Mouse (Mus musculus) limb, embryonic 14.5 days (tissue): ENCODE measurements around the gene Vdac1. TPM values are rescaled to one million over a fixed set of nuclear protein-coding genes. Genes with fewer than 3 reads are reported as not detected.

Source experiments
- ATAC-seq: fragments of 200-750 bp; cut with Nextera tagmentation; 2 replicates; pipeline ENCODE4 v1.8.0; 2017; ENCODE audit warnings: low read depth, moderate number of reproducible peaks, moderate TSS enrichment; ENCODE audit not compliant: low FRiP score
- DNase-seq: peaks from one replicate; pipeline ENCODE4 v3.0.0-alpha.2; 2015; ENCODE audit warnings: low spot score
- H3K27ac ChIP-seq: fragments of 300-500 bp; sonication (generic); replicated peaks from 2 replicates; pipeline ENCODE4 v1.5.1; 2014; ENCODE audit warnings: low read depth, mild to moderate bottlenecking, low read length, moderate library complexity, mixed read lengths
- H3K27me3 ChIP-seq: fragments of 300-500 bp; sonication (generic); 2 replicates; pipeline ENCODE4 v1.6.1; 2014; ENCODE audit warnings: low read length, mixed read lengths; ENCODE audit not compliant: control insufficient read depth, insufficient read depth
- H3K36me3 ChIP-seq: fragments of 300-500 bp; sonication (generic); 2 replicates; pipeline ENCODE4 v1.6.1; 2014; ENCODE audit warnings: mild to moderate bottlenecking, low read length, moderate library complexity, mixed read lengths; ENCODE audit not compliant: control insufficient read depth, insufficient read depth
- H3K4me1 ChIP-seq: fragments of 300-500 bp; sonication (generic); 2 replicates; pipeline ENCODE4 v1.6.1; 2014; ENCODE audit warnings: antibody characterized with exemption, low read length, mixed read lengths; ENCODE audit not compliant: control insufficient read depth, insufficient read depth
- H3K4me2 ChIP-seq: fragments of 300-500 bp; sonication (generic); replicated peaks from 2 replicates; pipeline ENCODE4 v1.6.1; 2014; ENCODE audit warnings: low read depth, mild to moderate bottlenecking, low read length, moderate library complexity; ENCODE audit not compliant: severe bottlenecking
- H3K4me3 ChIP-seq: fragments of 300-500 bp; sonication (generic); replicated peaks from 2 replicates; pipeline ENCODE4 v1.5.1; 2014; ENCODE audit warnings: low read length
- H3K9ac ChIP-seq: fragments of 300-500 bp; sonication (generic); 2 replicates; pipeline ENCODE4 v1.6.1; 2014; ENCODE audit warnings: mild to moderate bottlenecking, low read depth, low read length, moderate library complexity; ENCODE audit not compliant: severe bottlenecking
- H3K9me3 ChIP-seq: fragments of 300-500 bp; sonication (generic); 2 replicates; pipeline ENCODE4 v1.6.1; 2016; ENCODE audit warnings: low read length; ENCODE audit not compliant: control insufficient read depth
- POLR2A ChIP-seq: fragments of 200-500 bp; IDR thresholded peaks from 2 replicates; pipeline ENCODE4 v1.8.0; 2012; ENCODE audit warnings: inconsistent platforms, mild to moderate bottlenecking, moderate library complexity, borderline replicate concordance; ENCODE audit not compliant: insufficient read depth, insufficient read length; ENCODE audit errors: extremely low read depth
- WGBS: fragments of 180-500 bp; shearing (Covaris S2); extraction: QIAGEN DNeasy Blood & Tissue Kit; methylation state at CpG from one replicate; pipeline ENCODE4 v1.1.7; 2014; 5-methylcytosine and 5-hydroxymethylcytosine counted together
- polyA plus RNA-seq, 2 experiments: library from polyadenylated mRNA; depleted of rRNA in 1 of 2; stranded (reverse) in 1 of 2; unstranded in 1 of 2; fragments of >200 nt; fragmentation: Nextera tagmentation in 1 of 2; extraction: Ambion mirVana in 1 of 2; gene quantifications; 2 replicates each; pipeline versions ENCODE4 v1.2.1 to v1.2.3; 2012 to 2014

Gene Vdac1
- polyA plus RNA-seq, 2 experiments, result 158 to 218 TPM

GRCm38 (mm10) chr11:52404209-52404608 is 43.5 kb downstream of the Vdac1 start:
- H3K4me1 ChIP-seq, result no peaks in the 10 kb centered on the region
- no peak for TF ChIP-seq POLR2A
- H3K9ac ChIP-seq, result no peak overlapping the region
- no peaks in the 10 kb centered on the region for H3K27me3 ChIP-seq
- ATAC-seq, result no peak
- DNase-seq, result no peak
- WGBS, result 95% methylated on average over 5 of the region's 5 CpGs
- no peak overlapping the region for H3K4me3 ChIP-seq
- no peak overlapping the region for H3K4me2 ChIP-seq
- peaks cover 63% of the 10 kb centered on the region for H3K36me3 ChIP-seq
- no peaks in the 10 kb centered on the region for H3K9me3 ChIP-seq
- H3K27ac ChIP-seq, result no peak overlapping the region

DNA sequence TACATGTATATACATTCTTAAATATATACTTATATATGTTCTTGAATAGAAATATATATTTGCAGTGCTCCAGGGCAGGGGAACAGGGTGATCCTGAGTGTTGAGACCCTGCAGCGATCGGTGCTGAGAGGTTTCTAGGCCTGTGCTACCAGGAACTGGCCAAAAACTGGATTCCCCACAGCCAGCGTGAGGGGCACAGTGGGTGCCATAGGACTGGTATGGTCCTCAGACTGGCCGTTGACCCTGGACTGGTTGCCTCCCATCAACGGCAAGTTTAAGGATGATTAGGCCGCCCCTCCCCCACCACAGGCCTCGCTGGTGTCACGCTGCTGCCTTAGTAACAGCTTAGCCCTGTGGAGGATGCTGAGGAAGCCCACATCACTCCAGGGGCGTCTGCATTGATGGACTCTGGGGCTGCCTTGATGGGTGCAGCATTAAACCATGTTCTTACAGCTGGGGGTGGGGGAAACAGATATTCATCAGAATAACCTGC is 44.6 kb downstream of the Vdac1 start:
- Histone ChIP-seq H3K4me3 (no peak overlapping the region), H3K27ac (no peak overlapping the region), H3K27me3 (no peaks in the 10 kb centered on the region), H3K36me3 (peaks cover 63% of the 10 kb centered on the region), H3K4me1 (no peaks in the 10 kb centered on the region), H3K4me2 (no peak overlapping the region), H3K9ac (no peak overlapping the region), H3K9me3 (no peaks in the 10 kb centered on the region)
- TF ChIP-seq POLR2A, result no peak
- ATAC-seq (no peak), DNase-seq (no peak)
- WGBS, result 83% methylated on average over 9 of the region's 9 CpGs

DNA sequence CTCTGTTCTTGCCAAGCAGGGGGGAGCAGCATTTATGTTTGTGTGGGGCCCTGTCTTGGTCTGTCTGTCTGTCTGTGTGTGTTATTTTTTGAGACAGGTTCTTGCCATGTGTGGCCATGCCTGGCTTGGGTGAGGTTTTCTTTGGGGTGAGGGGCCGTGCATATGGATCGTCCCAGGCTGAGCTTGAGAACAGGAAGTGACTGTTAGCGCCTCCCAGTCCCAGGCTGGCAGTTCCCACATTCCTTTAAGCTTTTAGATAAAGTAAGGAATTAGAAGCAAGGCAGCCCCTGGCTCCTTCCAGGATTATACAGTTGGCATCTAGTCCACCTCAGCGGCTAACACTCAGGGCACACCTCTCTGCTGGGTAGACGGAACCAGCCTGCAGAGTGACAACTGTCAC is 48.7 kb downstream of the Vdac1 start:
- WGBS, result 71% methylated on average over 5 of the region's 5 CpGs
- no peaks in the 10 kb centered on the region for H3K9me3 ChIP-seq
- H3K4me3 ChIP-seq, result no peak overlapping the region
- no peak for TF ChIP-seq POLR2A
- DNase-seq (no peak), ATAC-seq (no peak)
- no peak overlapping the region for H3K27ac ChIP-seq
- H3K27me3 ChIP-seq, result no peaks in the 10 kb centered on the region
- H3K4me2 ChIP-seq, result no peak overlapping the region
- H3K36me3 ChIP-seq, result peaks cover 46% of the 10 kb centered on the region
- no peak overlapping the region for H3K9ac ChIP-seq
- H3K4me1 ChIP-seq, result no peaks in the 10 kb centered on the region

DNA sequence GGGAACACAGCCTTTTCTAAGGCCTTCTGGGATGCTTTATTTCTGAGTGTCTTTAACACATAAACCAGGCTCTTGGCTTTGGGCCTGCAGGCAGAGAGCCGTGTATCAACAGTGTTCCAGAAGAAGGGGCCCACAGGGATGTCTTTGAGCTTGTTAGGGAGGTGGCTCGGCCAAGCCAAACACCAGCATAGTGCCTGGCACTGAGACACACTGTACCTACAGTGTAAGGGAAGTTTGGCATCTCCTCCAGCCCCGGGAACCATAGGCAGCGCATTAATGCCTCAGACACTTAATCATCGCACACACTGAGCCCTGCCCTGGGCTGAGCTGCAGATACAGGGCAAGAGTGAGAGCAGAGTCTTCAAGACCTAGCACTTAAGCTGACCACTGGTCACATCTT is 57.7 kb downstream of the Vdac1 start:
- Histone ChIP-seq H3K9ac (no peak overlapping the region), H3K27ac (0 out of 2 replicates have a peak overlapping the region, but pooled peaks have one; percentile 28)
- DNase-seq, result peak; percentile 64

GRCm38 (mm10) chr11:52419246-52419645 is 58.6 kb downstream of the Vdac1 start:
- no peak for DNase-seq
- 35% methylated on average over 5 of the region's 5 CpGs for WGBS

More for the DNA sequence above, 57.7 kb downstream of the Vdac1 start:
- TF ChIP-seq POLR2A, result no peak
- no peak overlapping the region for H3K4me3 ChIP-seq
- no peaks in the 10 kb centered on the region for H3K36me3 ChIP-seq
- no peak overlapping the region for H3K4me2 ChIP-seq
- peaks cover 4% of the 10 kb centered on the region; the same call in 1 of the 2 replicates for H3K4me1 ChIP-seq
- 64% methylated on average over 5 of the region's 5 CpGs for WGBS
- H3K9me3 ChIP-seq, result no peaks in the 10 kb centered on the region
- peak; percentile 70; the same call in 1 of the 2 replicates for ATAC-seq
- no peaks in the 10 kb centered on the region for H3K27me3 ChIP-seq

GRCm38 (mm10) chr11:52419861-52420260 is 59.2 kb downstream of the Vdac1 start:
- Histone ChIP-seq H3K9ac (no peak overlapping the region), H3K4me3 (no peak overlapping the region), H3K4me2 (no peak overlapping the region), H3K27ac (no peak overlapping the region), H3K9me3 (no peaks in the 10 kb centered on the region), H3K4me1 (peaks cover 4% of the 10 kb centered on the region; the same call in 1 of the 2 replicates), H3K36me3 (no peaks in the 10 kb centered on the region), H3K27me3 (no peaks in the 10 kb centered on the region)
- no peak for DNase-seq
- no peak for TF ChIP-seq POLR2A
- ATAC-seq, result no peak
- 76% methylated on average over 7 of the region's 7 CpGs for WGBS

More at GRCm38 (mm10) chr11:52419246-52419645, 58.6 kb downstream of the Vdac1 start:
- Histone ChIP-seq H3K27ac (no peak overlapping the region), H3K9me3 (no peaks in the 10 kb centered on the region), H3K9ac (no peak overlapping the region), H3K4me2 (no peak overlapping the region), H3K36me3 (no peaks in the 10 kb centered on the region), H3K4me3 (no peak overlapping the region), H3K4me1 (peaks cover 4% of the 10 kb centered on the region; the same call in 1 of the 2 replicates), H3K27me3 (no peaks in the 10 kb centered on the region)
- no peak for ATAC-seq
- no peak for TF ChIP-seq POLR2A
